Mouse (Mus musculus): Measurements from ENCODE around the gene Wdr20. TPM values are rescaled to one million over a fixed set of nuclear protein-coding genes. Genes with fewer than 3 reads are reported as not detected.

Wdr20 gene
- polyA plus RNA-seq, 1 experiment from 2014 or later, result 21.1 TPM

DNA sequence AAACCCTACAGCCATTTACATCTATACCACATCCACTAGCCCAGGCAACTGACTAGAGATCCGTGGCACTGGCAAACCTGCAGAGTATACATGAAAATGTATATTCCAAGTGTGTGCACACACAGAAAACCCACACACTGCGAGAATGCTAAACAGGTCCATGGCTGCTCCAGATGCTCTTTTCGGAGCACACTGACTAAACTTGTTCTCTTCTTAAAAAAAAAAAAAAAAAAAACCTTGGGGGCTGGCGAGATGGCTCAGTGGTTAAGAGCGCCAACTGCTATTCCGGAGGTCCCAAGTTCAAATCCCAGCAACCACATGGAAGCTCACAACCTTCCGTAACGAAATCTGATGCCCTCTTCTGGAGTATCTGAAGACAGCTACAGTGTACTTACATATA is 100.1 kb downstream of the Wdr20 start:
- Histone ChIP-seq H3K9me3 (ENCODE audit: control insufficient read depth, low read length) (no peaks in the 10 kb centered on the region), H3K4me1 (ENCODE audit: control insufficient read depth, insufficient read depth, low read length) (peaks cover 2% of the 10 kb centered on the region; the same call in 1 of the 2 replicates), H3K4me3 (ENCODE audit: low read length) (no peak overlapping the region), H3K27me3 (replicated peaks; ENCODE audit: control insufficient read depth, insufficient read depth, low read length) (no peaks in the 10 kb centered on the region), H3K27ac (ENCODE audit: low read length) (no peak overlapping the region), H3K9ac (ENCODE audit: low read depth, low read length) (no peak overlapping the region), H3K4me2 (ENCODE audit: low read depth, low read length) (no peak overlapping the region), H3K36me3 (ENCODE audit: control insufficient read depth, insufficient read depth, low read length) (no peaks in the 10 kb centered on the region)
- WGBS, result 92% methylated on average over 8 of the region's 8 CpGs
- ATAC-seq, result no peak

- Histone ChIP-seq H3K4me2 (ENCODE audit: low read depth, low read length) (peak within 1 kb of the TSS; percentile 65), H3K9ac (ENCODE audit: low read depth, low read length) (peak within 1 kb of the TSS; percentile 67), H3K36me3 (ENCODE audit: control insufficient read depth, insufficient read depth, low read length) (no peaks in the 10 kb centered on the region), H3K4me3 (ENCODE audit: low read length) (peak within 1 kb of the TSS; percentile 87), H3K4me1 (ENCODE audit: control insufficient read depth, insufficient read depth, low read length) (peaks cover 2% of the 10 kb centered on the region; the same call in 1 of the 2 replicates), H3K9me3 (ENCODE audit: control insufficient read depth, low read length) (no peaks in the 10 kb centered on the region), H3K27ac (ENCODE audit: low read length) (no peak within 1 kb of the TSS), H3K27me3 (replicated peaks; ENCODE audit: control insufficient read depth, insufficient read depth, low read length) (no peaks in the 10 kb centered on the region)
- WGBS, result under 1% methylated on average over 71 of the region's 71 CpGs
- ATAC-seq, result peak; percentile 42
Measured at GRCm38 (mm10) chr12:110840348-110841198, 102.8 kb downstream of the Wdr20 start, which contains the start of gene Mok. Gene Mok, minus strand, starts transcription at chr12:110840939.

DNA sequence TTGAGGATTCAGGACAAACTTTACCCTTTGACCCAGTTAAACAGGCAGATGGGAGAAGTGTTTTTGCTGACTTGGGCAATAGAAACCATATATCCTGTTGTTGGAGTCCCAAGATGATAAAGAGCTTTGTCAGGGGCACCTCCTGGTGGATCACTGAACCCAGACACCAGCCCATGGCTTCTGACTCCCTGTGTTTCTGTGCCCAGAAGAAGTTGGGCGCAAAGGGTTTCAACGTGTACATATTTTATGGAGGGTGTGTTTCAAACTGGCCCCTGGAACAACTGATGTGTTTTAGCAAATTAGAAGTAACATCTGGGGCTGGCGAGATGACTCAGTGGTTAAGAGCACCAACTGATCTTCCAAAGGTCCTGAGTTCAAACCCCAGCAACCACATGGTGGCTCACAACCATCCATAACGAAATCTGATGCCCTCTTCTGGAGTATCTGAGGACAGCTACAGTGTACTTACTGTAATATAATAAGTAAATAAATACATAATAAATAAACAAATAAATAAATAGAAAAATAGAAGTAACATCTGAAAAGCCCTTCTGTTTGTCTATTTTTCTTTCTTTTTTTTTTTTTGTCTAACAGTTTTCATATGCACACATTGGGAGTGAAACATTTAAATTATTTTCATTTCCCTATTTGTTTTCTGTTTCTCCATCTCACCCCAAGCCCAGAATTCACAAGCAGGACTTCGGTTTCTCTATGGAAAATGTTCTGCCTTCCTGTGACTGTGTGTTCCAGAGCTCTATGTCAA is 104.2 kb downstream of the Wdr20 start:
- H3K4me2 ChIP-seq (ENCODE audit: low read depth, low read length), result no peak overlapping the region
- H3K4me3 ChIP-seq (ENCODE audit: low read length), result no peak overlapping the region
- H3K36me3 ChIP-seq (ENCODE audit: control insufficient read depth, insufficient read depth, low read length), result no peaks in the 10 kb centered on the region
- WGBS, result 70% methylated on average over 5 of the region's 5 CpGs
- H3K27ac ChIP-seq (ENCODE audit: low read length), result no peak overlapping the region
- no peaks in the 10 kb centered on the region for H3K9me3 ChIP-seq (ENCODE audit: control insufficient read depth, low read length)
- H3K9ac ChIP-seq (ENCODE audit: low read depth, low read length), result no peak overlapping the region
- no peaks in the 10 kb centered on the region for H3K27me3 ChIP-seq (replicated peaks; ENCODE audit: control insufficient read depth, insufficient read depth, low read length)
- ATAC-seq, result no peak
- H3K4me1 ChIP-seq (ENCODE audit: control insufficient read depth, insufficient read depth, low read length), result peaks cover 8% of the 10 kb centered on the region

DNA sequence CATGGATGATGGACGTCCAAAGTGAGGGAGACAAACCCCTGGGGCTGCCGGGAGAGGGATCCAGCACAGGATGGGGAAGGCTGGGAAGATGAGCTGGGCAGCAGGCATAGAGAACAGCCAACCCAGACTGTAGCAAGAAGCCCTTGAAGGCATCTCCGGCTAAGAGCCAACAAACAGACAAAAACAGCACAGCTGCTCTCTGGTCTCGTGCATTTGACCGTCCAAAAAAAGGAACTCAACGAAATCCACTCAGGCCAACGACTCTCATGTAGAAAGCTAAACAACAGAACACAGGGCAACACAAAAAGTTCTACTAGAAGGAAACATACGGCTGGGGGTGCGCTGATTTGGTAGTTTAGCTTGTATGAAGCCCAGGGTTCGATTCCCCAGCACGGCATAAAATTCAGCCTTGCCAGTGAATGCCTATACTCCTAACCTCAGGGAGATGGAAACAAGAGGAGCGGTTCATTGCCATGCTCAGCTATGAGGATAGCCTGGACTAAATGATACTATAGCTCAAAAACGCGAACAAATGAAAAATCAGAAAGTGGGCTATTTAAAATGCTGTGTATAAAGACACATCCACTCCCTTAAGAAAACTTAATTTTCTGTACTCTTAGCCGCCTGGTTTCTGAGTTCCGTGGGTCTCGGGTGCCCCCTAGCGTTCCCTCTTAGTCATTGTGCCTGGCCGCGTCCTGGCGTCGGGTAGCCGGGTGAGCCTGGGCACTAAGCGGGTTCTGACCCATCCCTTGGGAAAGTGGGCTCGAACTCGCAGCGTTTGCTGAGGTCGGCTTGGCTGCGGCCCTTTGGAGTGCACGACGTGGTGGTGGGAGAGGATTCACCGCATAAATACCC is 105.7 kb downstream of the Wdr20 start:
- Histone ChIP-seq H3K9ac (ENCODE audit: low read depth, low read length) (peak overlapping the region; percentile 63), H3K27ac (ENCODE audit: low read length) (no peak overlapping the region), H3K27me3 (replicated peaks; ENCODE audit: control insufficient read depth, insufficient read depth, low read length) (no peaks in the 10 kb centered on the region), H3K9me3 (ENCODE audit: control insufficient read depth, low read length) (no peaks in the 10 kb centered on the region), H3K36me3 (ENCODE audit: control insufficient read depth, insufficient read depth, low read length) (no peaks in the 10 kb centered on the region), H3K4me3 (ENCODE audit: low read length) (peak overlapping the region; percentile 55), H3K4me1 (ENCODE audit: control insufficient read depth, insufficient read depth, low read length) (peaks cover 8% of the 10 kb centered on the region), H3K4me2 (ENCODE audit: low read depth, low read length) (peak overlapping the region; percentile 71)
- WGBS, result 21% methylated on average over 32 of the region's 32 CpGs
- ATAC-seq, result peak; percentile 29; the same call in 1 of the 2 replicates

DNA sequence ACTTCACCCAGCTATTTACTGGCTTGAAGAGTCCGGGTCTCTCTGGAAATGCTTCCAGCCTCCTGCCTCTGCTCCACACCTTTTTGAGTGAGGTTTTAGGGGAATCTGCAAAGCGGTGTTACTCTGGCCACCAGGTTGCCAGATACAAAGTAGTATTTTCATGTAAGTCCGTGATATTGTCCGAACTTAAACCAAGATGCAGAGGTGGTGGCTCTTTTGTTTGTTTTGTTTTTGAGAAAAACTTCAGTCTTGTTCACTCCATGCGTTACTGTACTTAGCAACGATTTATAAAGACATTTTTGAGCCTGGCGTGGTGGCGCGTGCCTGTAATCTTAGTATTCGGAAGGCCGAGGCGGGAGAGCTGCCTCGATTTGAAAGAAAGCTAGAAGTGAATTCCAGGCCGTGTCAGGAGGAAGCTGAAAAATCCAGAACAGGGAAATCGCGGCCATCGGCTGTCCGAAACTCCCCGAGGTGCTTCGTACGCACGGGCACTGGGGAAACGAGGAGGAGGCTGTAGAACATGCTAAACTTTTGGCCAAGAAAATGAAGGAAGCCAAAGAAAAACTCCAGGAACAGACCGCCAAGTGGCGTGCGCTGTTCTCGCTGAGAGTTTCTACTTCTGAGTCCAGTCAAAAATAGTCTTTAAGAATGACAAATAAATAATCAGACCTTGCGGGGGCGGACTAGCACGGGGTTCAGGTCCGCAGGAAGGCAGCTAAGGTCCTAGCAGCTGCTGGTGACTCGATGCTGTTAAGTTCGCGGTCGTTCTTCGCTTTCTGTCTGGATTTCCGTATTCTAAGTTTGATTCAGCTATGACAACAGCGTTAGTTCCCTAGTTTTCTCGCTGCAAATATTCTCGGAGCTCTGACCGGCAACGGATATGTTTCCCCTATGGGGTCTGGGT is 106.7 kb downstream of the Wdr20 start:
- peak overlapping the region; percentile 55 for H3K4me3 ChIP-seq (ENCODE audit: low read length)
- peaks cover 9% of the 10 kb centered on the region for H3K4me1 ChIP-seq (ENCODE audit: control insufficient read depth, insufficient read depth, low read length)
- peak; percentile 61 for ATAC-seq
- peak overlapping the region; percentile 85 for H3K27ac ChIP-seq (ENCODE audit: low read length)
- H3K9me3 ChIP-seq (ENCODE audit: control insufficient read depth, low read length), result no peaks in the 10 kb centered on the region
- peak overlapping the region; percentile 71 for H3K4me2 ChIP-seq (ENCODE audit: low read depth, low read length)
- H3K9ac ChIP-seq (ENCODE audit: low read depth, low read length), result peak overlapping the region; percentile 63
- H3K36me3 ChIP-seq (ENCODE audit: control insufficient read depth, insufficient read depth, low read length), result no peaks in the 10 kb centered on the region
- WGBS, result under 1% methylated on average over 42 of the region's 42 CpGs
- H3K27me3 ChIP-seq (replicated peaks; ENCODE audit: control insufficient read depth, insufficient read depth, low read length), result no peaks in the 10 kb centered on the region

DNA sequence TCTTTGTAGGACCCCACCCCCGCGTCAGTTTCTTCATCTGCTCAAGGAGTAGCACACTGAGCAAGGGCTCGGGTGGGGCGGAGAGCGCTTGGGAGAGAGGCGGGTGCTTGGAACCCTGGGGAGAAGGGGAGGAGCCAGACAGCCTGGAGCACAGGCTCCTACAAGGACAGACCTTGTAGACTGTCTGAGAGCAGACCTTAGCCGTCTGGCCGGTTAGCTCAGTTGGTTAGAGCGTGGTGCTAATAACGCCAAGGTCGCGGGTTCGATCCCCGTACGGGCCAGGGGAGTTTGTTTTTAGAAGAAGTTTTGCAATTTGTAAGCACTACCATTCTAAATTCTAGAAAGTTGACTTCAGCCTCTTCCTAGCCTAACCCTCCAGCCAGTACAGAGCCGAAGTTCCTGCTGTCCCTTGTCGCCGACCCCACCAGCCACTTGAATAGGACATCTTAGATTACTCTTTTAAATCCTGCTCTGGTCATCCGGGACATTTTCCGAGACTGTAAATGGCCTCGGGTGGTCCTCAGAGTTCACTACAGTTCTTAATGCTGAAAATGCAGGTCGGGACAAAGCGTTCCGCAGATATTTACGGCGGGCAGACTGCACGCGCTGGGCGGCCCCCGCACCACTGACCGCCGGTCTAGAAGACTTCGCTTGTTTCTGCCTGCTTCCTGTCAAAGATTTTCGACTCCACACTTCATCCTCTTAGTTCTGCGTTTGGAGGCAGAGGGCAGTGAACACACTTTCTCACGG is 107.6 kb downstream of the Wdr20 start:
- H3K4me3 ChIP-seq (ENCODE audit: low read length), result peak overlapping the region; percentile 55
- H3K27me3 ChIP-seq (replicated peaks; ENCODE audit: control insufficient read depth, insufficient read depth, low read length), result no peaks in the 10 kb centered on the region
- peak overlapping the region; percentile 66 for H3K9ac ChIP-seq (ENCODE audit: low read depth, low read length)
- peaks cover 9% of the 10 kb centered on the region for H3K4me1 ChIP-seq (ENCODE audit: control insufficient read depth, insufficient read depth, low read length)
- WGBS, result under 1% methylated on average over 36 of the region's 36 CpGs
- no peaks in the 10 kb centered on the region for H3K36me3 ChIP-seq (ENCODE audit: control insufficient read depth, insufficient read depth, low read length)
- H3K27ac ChIP-seq (ENCODE audit: low read length), result peak overlapping the region; percentile 85
- H3K4me2 ChIP-seq (ENCODE audit: low read depth, low read length), result peak overlapping the region; percentile 71
- ATAC-seq, result peak; percentile 94
- H3K9me3 ChIP-seq (ENCODE audit: control insufficient read depth, low read length), result no peaks in the 10 kb centered on the region

- Histone ChIP-seq H3K9me3 (ENCODE audit: control insufficient read depth, low read length) (no peaks in the 10 kb centered on the region), H3K4me3 (ENCODE audit: low read length) (peak overlapping the region; percentile 55), H3K27ac (ENCODE audit: low read length) (peak overlapping the region; percentile 75; the same call in 1 of the 2 replicates), H3K9ac (ENCODE audit: low read depth, low read length) (peak overlapping the region; percentile 66; the same call in 1 of the 2 replicates), H3K4me2 (ENCODE audit: low read depth, low read length) (peak overlapping the region; percentile 71), H3K27me3 (replicated peaks; ENCODE audit: control insufficient read depth, insufficient read depth, low read length) (no peaks in the 10 kb centered on the region), H3K4me1 (ENCODE audit: control insufficient read depth, insufficient read depth, low read length) (peaks cover 14% of the 10 kb centered on the region), H3K36me3 (ENCODE audit: control insufficient read depth, insufficient read depth, low read length) (no peaks in the 10 kb centered on the region)
- 61% methylated on average over 6 of the region's 6 CpGs for WGBS
- ATAC-seq, result no peak
Measured at GRCm38 (mm10) chr12:110846191-110846765, 108.5 kb downstream of the Wdr20 start.

Data from intestine, embryonic 16.5 days (tissue).